Mouse (Mus musculus) olfactory bulb, adult 2 months (tissue): ENCODE measurements around the gene Lmtk2.

Experiments
- CTCF ChIP-seq: fragments of 200-500 bp; IDR thresholded peaks from 2 replicates; pipeline ENCODE4 v1.5.1; 2012; ENCODE audit warnings: low read depth, mild to moderate bottlenecking, low read length, moderate library complexity; ENCODE audit not compliant: insufficient read depth
- POLR2A ChIP-seq: fragments of 200-500 bp; IDR thresholded peaks from 2 replicates; pipeline ENCODE4 v1.6.1; 2012; ENCODE audit warnings: mild to moderate bottlenecking, low read depth, low read length, moderate library complexity; ENCODE audit not compliant: insufficient read depth

- TF ChIP-seq CTCF (no peak), POLR2A (no peak)
Measured at GRCm38 (mm10) chr5:144223899-144224816, 123.9 kb downstream of the Lmtk2 start.
